Mouse (Mus musculus): ENCODE results near the gene Vps4b.

Vps4b gene

DNA sequence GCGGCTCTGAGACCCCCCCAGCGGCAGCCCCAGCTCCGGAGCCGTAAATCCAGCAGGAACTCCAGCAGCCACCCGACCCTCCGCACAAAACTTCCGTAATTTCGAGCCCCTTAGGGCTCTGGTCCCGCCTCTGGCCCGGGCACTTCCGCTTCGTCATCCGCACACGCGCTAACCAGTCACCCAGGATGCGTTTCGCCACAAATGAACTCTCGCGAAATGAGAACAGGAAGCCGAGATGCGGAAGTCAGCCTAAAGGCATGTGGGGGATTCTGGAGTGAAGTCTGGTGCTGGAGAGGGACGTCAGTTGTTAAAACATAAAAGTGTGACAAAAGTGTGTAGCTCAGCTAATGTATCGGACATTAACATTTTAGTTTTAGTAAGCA, at the start of gene Vps4b:
TSS of gene Vps4b (minus strand) at position 187 of the 383 bp plus-strand sequence.
- DNase-seq (ENCODE audit: low spot score) = peak; percentile 97

DNA sequence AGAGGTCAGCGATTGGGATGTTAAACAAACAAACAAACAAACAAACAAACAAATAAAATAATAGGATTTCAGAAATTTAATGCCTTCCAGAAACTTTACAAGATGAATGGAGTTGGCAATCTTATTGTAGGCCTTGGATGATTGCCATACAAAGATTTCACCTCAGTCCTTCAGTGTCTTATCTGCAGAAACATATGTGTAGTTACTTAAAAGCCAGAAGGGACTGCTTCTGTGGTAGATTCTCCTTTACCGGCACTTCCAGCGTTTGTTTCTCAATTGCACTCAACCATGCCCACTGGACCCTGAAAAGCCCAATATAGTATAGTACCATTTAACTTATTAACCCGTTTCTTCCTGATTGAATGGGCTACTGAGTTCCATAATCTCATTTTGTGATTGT, 32.3 kb upstream of the Vps4b start:
- no peak for DNase-seq (ENCODE audit: low spot score)

DNA sequence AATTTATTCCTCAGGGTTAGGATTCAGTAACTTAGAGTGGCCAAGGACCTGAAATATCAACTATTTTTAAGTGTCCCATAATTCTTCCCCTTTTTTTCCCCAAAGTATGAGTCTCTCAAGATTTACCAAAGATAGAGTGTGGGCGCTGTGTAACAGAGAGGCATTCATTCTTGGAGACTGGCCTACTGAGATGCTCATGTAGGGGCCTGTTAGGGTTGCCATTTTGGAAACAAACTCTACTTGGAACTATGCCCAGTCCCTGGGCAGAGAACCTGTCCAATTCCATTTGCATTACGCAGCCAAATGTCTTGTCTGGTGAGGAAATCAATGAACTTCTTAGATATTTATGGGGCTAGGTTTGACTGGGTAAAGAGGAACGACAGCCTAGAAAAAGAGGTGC, 25.8 kb upstream of the Vps4b start:
- DNase-seq (ENCODE audit: low spot score) = no peak

DNA sequence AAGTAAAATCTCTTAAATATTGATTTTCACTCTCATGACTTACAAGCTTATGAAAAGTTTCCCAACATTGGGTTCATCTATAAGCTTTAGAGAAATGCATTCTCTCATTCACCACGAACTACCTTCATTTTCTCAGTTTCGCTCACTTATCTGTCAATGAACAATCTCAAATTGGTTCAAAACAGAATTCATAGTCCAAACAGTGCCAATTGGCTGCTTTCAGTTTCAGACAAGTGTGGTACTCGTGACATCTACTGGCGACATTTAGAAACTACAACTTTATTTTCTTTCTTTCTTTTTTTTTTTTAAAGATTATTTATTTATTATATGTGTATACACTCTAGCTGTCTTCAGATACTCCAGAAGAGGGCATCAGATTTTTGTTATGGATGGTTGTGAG, 21.8 kb upstream of the Vps4b start:
- DNase-seq (ENCODE audit: low spot score) = no peak

DNA sequence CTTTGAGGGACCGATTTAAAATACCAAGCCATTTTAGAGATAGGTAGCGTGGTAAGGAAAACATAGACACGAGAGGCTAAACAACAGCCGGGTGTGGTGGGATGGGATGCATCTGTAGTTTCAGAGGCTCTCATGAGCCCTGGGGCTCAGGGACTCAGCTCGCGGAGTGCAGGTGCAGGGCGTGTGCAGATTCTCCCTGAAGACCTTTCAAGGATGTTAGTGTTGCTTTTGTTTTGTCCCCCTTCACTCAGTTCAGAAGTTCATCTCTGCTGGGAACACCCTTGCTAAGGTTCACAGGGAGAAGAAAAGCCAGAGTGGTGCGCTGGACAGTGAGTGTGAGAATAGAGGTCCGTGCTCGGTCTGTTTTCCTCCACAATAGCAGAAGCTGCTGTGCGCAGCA, 20.2 kb upstream of the Vps4b start:
- no peak for DNase-seq (ENCODE audit: low spot score)

DNA sequence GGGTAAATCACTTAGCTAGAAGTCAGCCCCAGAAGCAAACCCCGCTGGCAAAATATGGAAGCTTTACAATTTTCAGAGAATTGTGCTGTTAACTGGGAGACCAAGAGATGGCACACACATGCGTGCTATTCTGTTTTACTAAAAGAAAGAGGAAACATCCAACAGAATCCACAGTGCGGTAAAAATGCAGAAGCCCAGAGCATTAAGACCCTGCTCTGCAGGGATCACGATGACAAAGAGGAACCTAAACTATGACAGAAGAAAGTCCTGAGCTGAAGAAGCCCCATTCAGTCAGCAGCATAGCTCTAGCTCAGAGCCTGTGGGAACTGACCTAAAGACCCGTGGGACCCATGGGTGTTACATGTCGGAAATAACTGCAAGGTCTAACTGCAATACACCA, 18.7 kb upstream of the Vps4b start:
- no peak for DNase-seq (ENCODE audit: low spot score)

DNA sequence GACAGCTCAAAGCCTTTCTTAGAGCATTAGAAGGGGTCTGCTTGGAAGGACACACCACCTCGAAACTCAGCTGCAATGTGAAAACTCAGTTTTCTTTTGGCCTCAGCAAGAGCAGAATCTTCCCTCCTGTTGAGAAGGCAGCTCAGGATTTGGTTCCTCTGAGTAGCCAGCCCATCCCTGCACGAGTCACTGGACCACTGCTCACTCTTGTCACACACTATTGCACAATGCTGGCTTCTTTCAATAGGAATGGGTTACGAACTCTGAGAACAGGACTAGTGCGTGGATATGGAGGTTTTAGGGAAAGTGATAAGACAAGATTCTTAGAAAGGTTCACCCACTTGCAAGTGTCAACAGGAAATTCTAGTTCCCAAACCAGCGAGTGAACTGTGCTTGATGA, 18.3 kb upstream of the Vps4b start:
- no peak for DNase-seq (ENCODE audit: low spot score)

DNA sequence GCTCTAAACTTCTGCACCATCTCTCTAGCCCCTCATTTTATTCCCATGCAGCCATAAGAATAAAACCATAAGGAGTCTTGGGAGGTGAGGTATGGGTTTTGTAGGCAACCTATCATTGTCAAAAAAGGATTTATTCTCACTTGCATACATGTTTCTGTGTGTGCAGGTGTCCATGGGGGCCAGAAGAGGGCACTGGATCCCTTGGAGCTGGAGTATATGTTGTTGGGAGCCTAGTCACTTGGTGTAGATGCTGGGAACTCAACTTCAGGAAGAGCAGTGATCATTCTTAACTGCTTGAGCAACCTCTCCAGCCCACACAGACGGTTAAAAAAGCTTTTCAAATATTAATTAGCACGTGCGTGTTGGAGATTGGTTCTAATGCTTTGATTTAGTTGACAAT, 3.4 kb upstream of the Vps4b start:
- no peak for DNase-seq (ENCODE audit: low spot score)

DNA sequence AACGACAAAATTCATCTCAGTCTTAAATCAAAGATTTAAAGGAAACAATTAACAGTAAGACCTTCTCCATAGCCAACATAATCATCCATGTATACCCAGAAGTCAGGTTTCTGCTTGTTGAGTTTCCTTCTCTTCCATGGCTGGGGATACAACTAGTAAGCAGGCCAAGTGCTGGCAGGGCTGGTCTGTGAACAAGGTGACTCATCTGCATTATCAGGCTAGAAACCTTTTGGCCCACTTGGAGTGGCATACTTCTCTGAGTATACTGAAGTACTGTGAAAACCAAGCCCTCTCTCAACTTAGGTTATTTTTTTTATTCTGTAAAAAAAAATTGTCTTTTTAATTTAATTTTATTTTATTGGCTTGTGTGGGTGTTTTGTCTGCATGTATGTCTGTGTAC, 2.9 kb upstream of the Vps4b start:
- DNase-seq (ENCODE audit: low spot score) = peak; percentile 18

DNA sequence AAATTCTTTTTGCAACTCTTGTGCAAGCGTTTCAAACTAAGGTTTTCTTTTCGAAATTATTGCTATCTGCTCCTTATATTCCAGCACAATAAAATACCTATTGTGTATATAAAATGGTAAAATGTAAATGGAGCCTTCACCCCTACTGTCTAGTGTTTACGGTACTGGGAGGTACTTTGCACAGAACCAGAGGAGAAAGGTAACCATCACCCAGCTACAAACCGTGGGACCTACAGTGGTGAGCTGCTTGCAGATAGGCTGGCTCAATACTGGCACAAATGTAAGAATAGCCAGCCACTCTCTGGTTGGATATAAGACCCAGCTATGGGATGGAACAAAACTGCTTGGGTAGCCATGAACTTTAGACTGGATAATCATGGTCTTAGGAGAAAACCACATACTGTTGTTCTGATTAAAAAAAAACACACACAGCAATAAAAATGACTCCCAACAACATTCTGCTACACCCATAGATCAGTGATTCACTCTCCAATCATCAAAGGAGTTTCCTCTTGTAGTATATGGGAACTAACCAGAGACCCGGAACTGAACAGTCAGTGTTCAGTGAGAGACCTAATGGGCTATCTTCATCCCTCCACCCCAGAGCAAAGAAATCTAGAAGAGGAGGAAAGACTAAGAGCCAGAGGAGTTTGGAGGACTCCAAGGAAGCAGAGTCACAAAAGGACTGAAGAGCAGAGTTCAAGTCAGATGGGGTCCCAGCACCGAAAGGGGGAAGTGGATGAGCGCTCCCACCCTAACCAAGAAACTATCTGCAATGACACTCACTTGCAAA, 655 bp upstream of the Vps4b start:
- DNase-seq (ENCODE audit: low spot score) = no peak

DNA sequence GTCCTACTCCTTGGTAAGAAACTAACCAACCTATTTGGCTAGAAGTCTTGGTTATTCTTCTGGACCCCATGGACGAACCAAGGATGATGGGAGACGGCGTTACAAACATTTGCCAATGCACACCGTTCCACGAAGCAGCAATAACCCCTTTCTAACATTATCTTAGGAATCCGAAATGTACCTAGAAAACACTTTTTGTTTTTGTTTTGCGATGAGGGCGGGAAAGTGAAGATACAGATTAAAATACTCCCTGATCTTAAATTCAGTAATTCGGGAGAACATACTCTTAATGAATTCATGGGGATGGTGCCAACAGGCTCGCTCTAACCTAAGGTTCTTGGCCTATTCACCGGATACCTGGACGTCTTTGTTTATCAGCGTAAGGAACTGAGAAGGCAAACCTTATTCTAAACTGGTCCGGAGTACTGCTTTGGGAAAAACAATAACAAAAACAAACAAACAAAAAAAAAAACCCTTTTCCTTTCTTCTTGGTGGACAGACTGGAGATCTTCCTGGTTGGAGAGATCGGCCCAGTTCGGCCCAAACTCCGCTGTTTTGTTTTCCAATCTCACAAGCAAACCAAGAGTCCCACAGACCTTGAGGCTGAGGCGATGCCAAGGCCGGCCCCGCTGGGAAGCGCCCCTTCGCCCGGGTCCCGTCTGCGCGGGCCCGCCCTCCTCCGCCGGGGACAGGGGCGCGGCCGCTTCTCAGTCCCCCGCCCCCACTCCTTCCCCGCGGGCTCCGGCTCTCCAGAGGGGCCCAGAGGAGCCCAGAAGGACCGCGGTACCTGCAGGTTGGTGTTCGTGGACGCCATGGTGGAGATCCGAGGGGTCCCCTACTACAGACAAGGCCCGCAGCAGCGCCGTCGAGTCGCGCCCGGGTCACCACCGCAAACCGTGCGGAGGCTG, 640 bp downstream of the Vps4b start:
- DNase-seq (ENCODE audit: low spot score) = peak; percentile 24

DNA sequence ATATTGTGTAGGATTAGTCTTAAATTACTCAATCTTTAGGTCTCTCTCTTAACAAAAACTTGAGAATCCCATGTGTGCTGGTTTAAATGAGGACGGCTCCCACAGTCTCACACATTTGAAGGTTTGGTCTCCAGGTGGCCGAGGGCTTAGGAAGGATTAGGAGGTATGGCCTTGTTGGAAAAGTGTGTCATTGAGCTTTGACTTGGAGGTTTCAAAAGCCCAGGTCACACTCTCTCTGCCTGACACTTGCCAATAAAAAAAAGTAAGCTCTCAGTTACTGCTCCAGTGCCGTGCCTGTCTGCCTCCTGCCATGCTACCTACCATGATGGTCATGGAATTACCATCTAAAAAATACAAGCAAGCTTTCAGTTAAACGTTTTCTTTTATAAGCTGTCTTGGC, 21.6 kb downstream of the Vps4b start:
- DNase-seq (ENCODE audit: low spot score) = no peak

DNA sequence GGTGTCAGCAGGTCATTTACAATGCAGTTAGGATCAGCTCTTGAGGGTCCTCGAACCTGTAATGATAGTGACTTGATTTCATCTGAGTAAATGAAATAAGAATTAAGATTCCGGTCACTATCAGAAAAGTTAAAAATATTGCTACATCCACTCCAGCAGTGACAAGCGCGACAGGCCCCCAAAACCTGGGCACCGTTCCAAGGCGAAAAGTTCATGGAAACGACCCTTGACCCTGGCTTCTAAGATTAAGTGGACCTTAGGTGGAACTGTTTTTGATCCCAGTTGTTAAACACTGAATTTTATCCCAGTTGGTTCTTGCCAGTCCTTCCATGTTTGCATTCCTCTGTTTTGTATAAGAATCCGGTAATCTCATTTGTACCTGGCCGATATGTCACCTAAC, 22.4 kb downstream of the Vps4b start:
- DNase-seq (ENCODE audit: low spot score) = no peak

DNA sequence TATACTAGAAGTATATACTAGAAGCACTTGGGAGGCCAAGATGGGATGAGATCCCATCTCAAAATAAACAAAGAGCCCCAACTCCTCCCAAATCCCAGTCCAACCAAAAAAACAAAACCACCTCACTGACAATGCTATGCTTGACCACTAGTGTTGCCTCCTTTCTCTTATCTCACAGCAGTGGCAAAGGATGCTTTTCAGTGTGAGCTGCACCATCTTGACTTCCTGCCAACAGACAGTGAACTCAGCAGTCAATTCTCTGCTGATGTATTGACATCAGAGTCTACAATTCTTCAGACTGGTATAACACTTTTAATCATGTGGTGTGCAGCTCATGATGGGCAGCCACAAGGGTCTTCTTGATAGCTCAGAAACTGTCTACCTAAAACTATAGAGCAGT, 27.8 kb downstream of the Vps4b start:
- DNase-seq (ENCODE audit: low spot score) = no peak

DNA sequence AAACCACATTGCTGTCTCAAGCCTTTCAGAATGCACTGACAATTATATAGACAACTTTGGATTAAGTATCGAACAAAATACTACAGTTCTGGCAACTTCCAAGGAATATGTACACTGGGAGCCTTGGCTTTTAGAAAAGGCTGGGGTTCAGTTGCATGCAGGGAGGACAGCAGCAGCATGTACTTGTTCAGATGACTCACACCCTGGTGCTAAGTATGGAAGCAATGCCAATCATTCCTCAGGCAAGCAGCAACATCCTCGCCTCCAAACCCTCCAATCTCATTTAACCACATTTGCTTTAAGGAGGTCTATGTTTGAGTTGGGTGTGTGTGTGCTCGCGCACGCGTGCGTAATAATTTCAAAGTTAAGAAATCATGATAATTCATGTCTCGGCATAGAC, 30.8 kb downstream of the Vps4b start:
- no peak for DNase-seq (ENCODE audit: low spot score)

DNA sequence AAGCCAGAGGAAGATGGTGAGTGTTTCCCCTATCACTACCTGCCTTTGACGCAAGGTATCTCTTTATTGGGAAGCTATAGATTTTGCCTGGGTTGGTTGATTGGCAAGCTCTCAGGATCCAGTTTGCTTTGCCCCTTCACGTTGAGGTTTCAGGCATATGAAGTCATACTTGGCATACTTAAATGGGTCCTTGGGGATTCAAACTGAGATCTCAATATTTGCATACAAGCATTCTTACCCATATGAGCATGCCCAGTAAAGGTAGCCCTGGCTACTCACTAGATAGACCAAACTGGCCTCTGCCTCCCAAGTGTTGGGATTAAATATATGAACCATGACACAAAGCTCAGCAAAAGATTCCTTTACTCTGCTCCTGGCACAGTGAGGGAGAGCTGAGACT, 31.7 kb downstream of the Vps4b start:
- no peak for DNase-seq (ENCODE audit: low spot score)

DNA sequence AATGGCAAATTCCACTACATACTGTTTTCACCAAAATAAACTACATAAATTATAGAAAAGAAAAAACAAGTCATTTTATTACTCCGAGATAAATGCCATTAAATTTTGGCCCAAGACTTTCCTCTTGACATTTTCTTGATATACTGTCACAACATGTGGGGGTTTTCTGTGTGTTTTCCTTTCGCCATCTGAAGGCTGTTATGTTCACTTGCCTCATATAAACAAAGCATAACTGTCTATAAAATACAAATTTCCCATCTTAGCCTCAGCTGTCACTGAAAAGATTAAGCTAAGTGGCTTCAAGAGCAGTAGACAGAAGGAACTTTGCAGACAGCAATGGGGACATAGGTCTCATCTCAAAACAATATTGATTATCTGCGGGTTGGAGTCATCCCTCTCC, 32.2 kb downstream of the Vps4b start:
- no peak for DNase-seq (ENCODE audit: low spot score)

DNA sequence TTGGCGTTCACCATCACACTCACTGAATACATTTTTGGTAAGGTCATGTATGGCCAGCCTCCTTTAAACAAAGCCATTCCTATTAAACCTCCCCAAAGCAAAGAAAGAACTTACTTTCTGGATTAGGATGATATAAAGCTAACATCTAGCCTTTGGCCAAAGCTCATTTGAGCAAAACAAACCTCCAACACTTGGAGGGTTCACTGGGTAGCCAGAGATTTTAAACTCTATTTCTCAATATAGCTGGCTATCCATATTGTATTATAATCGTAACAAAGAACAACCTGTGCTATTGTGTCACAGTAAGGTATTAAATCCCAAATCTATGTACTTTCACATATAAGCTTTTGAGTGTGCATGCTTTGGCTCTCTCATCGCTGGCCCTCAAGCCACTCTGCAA, 35.8 kb downstream of the Vps4b start:
- DNase-seq (ENCODE audit: low spot score) = no peak

DNA sequence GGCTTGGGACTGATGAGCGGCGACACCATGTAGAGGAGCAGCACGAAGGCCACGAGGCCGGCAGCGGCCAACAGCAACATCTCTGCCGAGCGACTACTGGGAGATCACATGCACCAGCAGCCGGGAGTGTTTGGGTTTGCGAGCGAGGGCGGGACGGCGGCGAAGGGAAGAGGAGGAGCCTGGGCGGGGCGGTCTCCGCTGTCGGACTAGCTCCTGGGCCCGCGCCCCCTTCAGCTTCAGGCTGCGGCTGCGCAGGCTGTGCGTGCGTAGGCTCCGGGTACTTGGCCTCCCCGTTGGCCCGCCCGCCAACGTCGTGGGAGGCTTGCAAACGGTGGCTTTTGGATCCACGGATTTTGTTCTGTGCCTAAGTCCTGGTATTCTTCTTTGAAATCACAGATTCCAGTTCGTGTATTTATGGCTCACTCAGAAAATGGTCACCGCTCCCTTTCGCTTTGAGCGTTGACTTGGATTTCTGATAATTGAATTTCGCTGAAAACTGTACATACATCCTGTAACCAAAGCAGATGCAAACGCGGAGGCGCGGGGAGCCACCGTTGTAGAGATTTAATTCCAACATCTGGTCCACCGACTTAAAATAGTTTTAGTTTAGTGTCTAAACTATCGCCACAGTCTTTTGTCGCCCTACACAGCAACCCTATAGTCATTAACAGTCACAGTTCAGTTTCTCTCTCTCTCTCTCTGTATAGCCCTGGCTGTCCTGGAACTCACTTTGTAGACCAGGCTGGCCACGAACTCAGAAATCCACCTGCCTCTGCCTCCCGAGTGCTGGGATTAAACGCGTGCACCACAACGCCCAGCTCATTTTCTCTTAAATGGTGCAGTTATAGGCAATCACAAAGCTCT, 36.7 kb downstream of the Vps4b start, which contains the start of gene Kdsr:
TSS of gene Kdsr (minus strand) at position 156 of the 864 bp plus-strand sequence.
- DNase-seq (ENCODE audit: low spot score) = peak; percentile 98

DNA sequence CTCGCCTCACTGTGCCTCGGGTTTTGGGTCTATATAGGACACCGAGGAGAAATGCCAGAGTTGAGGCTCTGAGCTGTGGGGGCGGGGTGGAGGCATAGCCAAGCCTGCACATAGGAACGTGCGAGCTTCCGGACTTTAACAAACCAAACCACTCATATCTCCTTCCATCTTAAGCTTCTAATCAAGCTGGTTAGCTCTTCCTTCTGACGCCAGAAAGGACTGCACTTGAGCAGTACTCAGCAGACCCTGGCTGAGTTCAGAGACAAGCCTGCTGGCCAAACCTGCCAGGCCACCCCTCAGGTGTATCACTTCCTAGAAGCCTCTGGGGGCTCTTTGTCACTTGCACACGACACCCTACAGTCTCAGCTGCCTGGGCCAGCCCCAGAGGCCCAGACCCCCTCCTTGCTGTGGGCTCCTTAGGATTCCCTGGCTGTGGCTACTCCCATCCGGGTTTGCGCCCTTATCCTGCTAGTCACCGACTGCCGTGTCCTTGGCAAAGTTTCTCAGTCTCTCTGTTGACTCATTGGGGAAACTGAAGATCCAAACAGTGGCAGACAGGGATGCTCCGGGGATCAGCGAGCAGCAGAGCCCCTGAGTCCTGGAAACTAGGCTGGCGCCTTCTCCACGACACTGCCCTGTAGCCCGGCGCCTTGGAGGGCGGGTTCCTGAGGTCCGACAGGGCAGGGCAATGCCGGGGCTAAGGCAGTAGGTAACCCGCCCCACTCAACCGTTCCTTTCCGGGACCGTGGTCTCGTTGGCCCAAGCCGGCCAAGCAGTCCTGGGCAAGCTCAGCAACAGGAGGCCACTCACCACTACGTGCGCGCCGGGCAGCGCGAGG, 37.6 kb downstream of the Vps4b start:
- DNase-seq (ENCODE audit: low spot score) = peak; percentile 26

DNA sequence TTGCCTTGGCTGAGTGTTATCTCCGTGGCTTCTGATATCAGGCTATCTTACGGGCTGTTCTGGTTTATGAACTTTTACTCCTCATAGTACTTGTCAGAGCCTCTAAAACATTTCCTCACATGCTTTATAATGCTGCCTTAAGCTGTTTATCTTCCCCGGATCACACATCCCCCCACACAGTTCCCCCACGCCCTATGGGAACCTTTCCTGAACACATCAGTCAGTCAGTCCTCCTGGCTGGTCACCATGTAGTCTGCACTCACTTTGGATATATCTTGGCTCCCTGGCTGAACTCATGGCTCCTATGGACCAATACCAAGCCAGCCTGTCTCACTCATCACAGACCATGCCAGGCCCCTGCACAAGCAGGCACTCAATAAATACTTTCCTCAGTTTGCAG, 39.9 kb downstream of the Vps4b start:
- peak; percentile 17 for DNase-seq (ENCODE audit: low spot score)

Data from lung, postnatal 25 days (tissue).